Mouse (Mus musculus) liver, adult 2 months (tissue): ENCODE results near the gene Tmbim7.
"Not testable (repeated sequence)": the region's sequence is repeated elsewhere in the genome, so short reads cannot be mapped to it uniquely, and the experiment has no call there.

Experiments
- CTCF ChIP-seq: fragments of 200-500 bp; IDR thresholded peaks from 2 replicates; pipeline ENCODE4 v1.5.1; 2011; ENCODE audit warnings: low read depth, low read length, control low read depth
- POLR2A ChIP-seq: fragments of 200-500 bp; IDR thresholded peaks from 2 replicates; pipeline ENCODE4 v1.6.1; 2011; ENCODE audit warnings: low read length, control low read depth; ENCODE audit not compliant: insufficient read depth; ENCODE audit errors: extremely low read depth

- not testable (repeated sequence) for TF ChIP-seq CTCF, POLR2A
Observed at GRCm38 (mm10) chr5:3652903-3653575, 2.1 kb downstream of the Tmbim7 start.
